Comparison of ENCODE assay signal across 22 mouse cellular contexts in the genomic region with DNA sequence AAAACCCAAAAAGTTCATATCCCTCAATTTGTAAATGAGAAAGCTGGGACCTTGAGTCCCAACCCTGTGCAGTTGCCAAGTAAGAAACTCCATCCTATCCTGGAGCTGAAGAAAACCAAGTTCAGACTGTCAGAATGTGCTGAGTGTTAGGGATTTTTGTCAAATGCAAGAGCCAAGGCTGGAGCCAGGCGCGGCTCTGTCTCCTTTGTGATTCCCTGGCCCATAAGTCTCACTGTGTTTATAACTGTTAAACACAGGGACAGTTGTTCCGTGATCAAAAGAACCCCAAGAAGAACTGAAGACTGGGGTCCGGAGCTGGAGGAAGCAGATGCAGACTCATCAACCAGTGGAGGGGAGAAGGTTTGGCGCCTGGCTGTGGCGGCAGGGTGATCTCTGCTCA.
DNase-seq lines count a peak whose midpoint lies in the region; ATAC-seq and TF ChIP-seq lines count a peak whose summit lies in the region.
"Had no signal": no experiment of that assay in that cellular context is flagged by ENCODE, and none has a peak within 500 bp of the region (broad histone marks: within the 10 kb centered on the region; RNA-seq: fewer than 3 reads in every experiment).

No protein-coding gene starts in this region.

- no peak for ATAC-seq in kidney, embryonic 14.5 days (ENCODE audit: low FRiP score, low TSS enrichment)
- ATAC-seq: forebrain, embryonic 16.5 days; lung, postnatal 0 days; midbrain, embryonic 16.5 days had no signal

- no peak overlapping the region for H3K27ac ChIP-seq in kidney, adult 2 months (ENCODE audit: insufficient read depth, low read depth, low read length)
- no peak overlapping the region for H3K27ac ChIP-seq in kidney, embryonic 14.5 days (ENCODE audit: low read depth, low read length)
- H3K27ac ChIP-seq: embryonic facial prominence, embryonic 15.5 days; hindbrain, embryonic 14.5 days; liver, embryonic 13.5 days; neural tube, embryonic 15.5 days had no signal

- no peak for TF ChIP-seq POLR2A in kidney, adult 2 months (IDR thresholded peaks at IDR 0.05; ENCODE audit: low read depth, low read length)

- H3K9ac ChIP-seq in kidney, embryonic 14.5 days (ENCODE audit: low read depth, low read length), result no peak overlapping the region
- H3K9ac ChIP-seq: embryonic facial prominence, embryonic 15.5 days; hindbrain, embryonic 14.5 days; liver, embryonic 13.5 days; neural tube, embryonic 15.5 days had no signal

- no peaks in the 10 kb centered on the region for H3K36me3 ChIP-seq in kidney, adult 2 months (ENCODE audit: control insufficient read depth, insufficient read depth, low read length)
- no peaks in the 10 kb centered on the region for H3K36me3 ChIP-seq in kidney, embryonic 14.5 days (ENCODE audit: control insufficient read depth, insufficient read depth, low read length)
- H3K36me3 ChIP-seq: embryonic facial prominence, embryonic 15.5 days; heart, embryonic 10.5 days; liver, embryonic 13.5 days; neural tube, embryonic 15.5 days had no signal

- no peak overlapping the region for H3K4me2 ChIP-seq in kidney, embryonic 14.5 days (replicated peaks; ENCODE audit: low read depth, low read length)
- H3K4me2 ChIP-seq: embryonic facial prominence, embryonic 15.5 days; hindbrain, embryonic 14.5 days; liver, embryonic 13.5 days; neural tube, embryonic 15.5 days had no signal

- TF ChIP-seq CTCF in kidney, adult 2 months (conservative IDR thresholded peaks at IDR 0.05; ENCODE audit: insufficient read depth, insufficient read length, low read depth, low read length), result no peak

- H3K27me3 ChIP-seq in kidney, adult 2 months (replicated peaks; ENCODE audit: control insufficient read depth, insufficient read depth, low read length), result no peaks in the 10 kb centered on the region
- no peaks in the 10 kb centered on the region for H3K27me3 ChIP-seq in kidney, embryonic 14.5 days (ENCODE audit: control insufficient read depth, insufficient read depth, low read length)
- H3K27me3 ChIP-seq: embryonic facial prominence, embryonic 15.5 days; megakaryocyte, embryonic 14.5 days had no signal

- intact Hi-C loops in heart, postnatal 36 days (cut with DNase I), result loop anchor here (5.0 to 10.0 kb wide), 5 partner anchors 185 to 1092 kb away; no protein-coding TSS in a partner anchor

- WGBS in kidney, adult 2 months, result 55% methylated on average over 6 of the region's 6 CpGs
- WGBS in kidney, embryonic 14.5 days, result 71% methylated on average over 6 of the region's 6 CpGs

- H3K9me3 ChIP-seq in kidney, embryonic 14.5 days (ENCODE audit: control insufficient read depth, low read length), result no peaks in the 10 kb centered on the region
- H3K9me3 ChIP-seq: embryonic facial prominence, embryonic 15.5 days; heart, embryonic 10.5 days; liver, embryonic 13.5 days; megakaryocyte, embryonic 14.5 days; neural tube, embryonic 15.5 days had no signal

- peaks cover 27% of the 10 kb centered on the region for H3K4me1 ChIP-seq in kidney, adult 2 months (ENCODE audit: control insufficient read depth, insufficient read depth, low read length)
- H3K4me1 ChIP-seq in kidney, embryonic 14.5 days (ENCODE audit: control insufficient read depth, insufficient read depth, low read length), result peaks cover 21% of the 10 kb centered on the region

- DNase-seq in heart, adult 11 months, result peak; percentile 84
- no peak for DNase-seq in heart, postnatal 36 days
- DNase-seq in kidney, adult 2 months, result peak; percentile 35
- peak; percentile 31 for DNase-seq in kidney, adult 9 months
- peak; percentile 32 for DNase-seq in kidney, postnatal 14 days
- DNase-seq in frontal cortex, postnatal 25 days (ENCODE audit: low spot score in 2 of 2), result no peak
- DNase-seq: adrenal gland, postnatal 36 days; cerebellum, adult 11-12 months; cerebellum, postnatal 14 days; liver, embryonic 13.5 days; right cerebral cortex, postnatal 14 days; spleen, adult 18-20 months; thymus, adult 2 months had no signal

- H3K4me3 ChIP-seq in kidney, adult 2 months (ENCODE audit: insufficient read depth, low read depth, low read length), result no peak overlapping the region
- H3K4me3 ChIP-seq in kidney, embryonic 14.5 days (ENCODE audit: low read length), result no peak overlapping the region
- H3K4me3 ChIP-seq: embryonic facial prominence, embryonic 15.5 days; heart, embryonic 10.5 days; liver, embryonic 13.5 days; megakaryocyte, embryonic 14.5 days; neural tube, embryonic 15.5 days had no signal

Comparison
In these comparisons a context has a peak if more than half of its experiments do, and no peak if none do; other contexts are left out.
1. DNase-seq: peak in heart, adult 11 months (single experiment), kidney, adult 2 months (single experiment), kidney, adult 9 months (single experiment) and kidney, postnatal 14 days (single experiment); none in heart, postnatal 36 days (0 of 2) and frontal cortex, postnatal 25 days (0 of 2).